Mouse (Mus musculus): ENCODE data around the gene Fem1a. TPM values are rescaled to one million over a fixed set of nuclear protein-coding genes. Genes with fewer than 3 reads are reported as not detected.
A peak's percentile ranks its signal among the peaks of the same experiment; 100 is the strongest.

Gene Fem1a
- polyA plus RNA-seq, 1 experiment from 2014 or later: 16.9 TPM

GRCm38 (mm10) chr17:56282802-56283201 lies 26.2 kb downstream of the Fem1a start:
- H3K36me3 ChIP-seq: no peaks in the 10 kb centered on the region
- peaks cover 3% of the 10 kb centered on the region for H3K4me1 ChIP-seq
- no peaks in the 10 kb centered on the region for H3K9me3 ChIP-seq (replicated peaks)
- no peak overlapping the region for H3K4me2 ChIP-seq
- H3K27ac ChIP-seq (replicated peaks): no peak overlapping the region
- no peaks in the 10 kb centered on the region for H3K27me3 ChIP-seq (replicated peaks)
- no peak overlapping the region for H3K4me3 ChIP-seq (replicated peaks)
- 79% methylated on average over 4 of the region's 4 CpGs for WGBS
- ATAC-seq (ENCODE audit: low FRiP score): no peak
- H3K9ac ChIP-seq (replicated peaks): no peak overlapping the region

GRCm38 (mm10) chr17:56283316-56283715 lies 26.7 kb downstream of the Fem1a start:
- no peak overlapping the region for H3K4me2 ChIP-seq
- peaks cover 6% of the 10 kb centered on the region for H3K4me1 ChIP-seq
- WGBS: 91% methylated on average over 8 of the region's 8 CpGs
- H3K9me3 ChIP-seq (replicated peaks): no peaks in the 10 kb centered on the region
- H3K27ac ChIP-seq (replicated peaks): no peak overlapping the region
- H3K36me3 ChIP-seq: no peaks in the 10 kb centered on the region
- no peaks in the 10 kb centered on the region for H3K27me3 ChIP-seq (replicated peaks)
- no peak overlapping the region for H3K9ac ChIP-seq (replicated peaks)
- no peak overlapping the region for H3K4me3 ChIP-seq (replicated peaks)
- ATAC-seq (ENCODE audit: low FRiP score): no peak

GRCm38 (mm10) chr17:56285995-56286394 lies 29.4 kb downstream of the Fem1a start:
- no peak overlapping the region for H3K9ac ChIP-seq (replicated peaks)
- H3K36me3 ChIP-seq: no peaks in the 10 kb centered on the region
- H3K9me3 ChIP-seq (replicated peaks): no peaks in the 10 kb centered on the region
- H3K4me3 ChIP-seq (replicated peaks): no peak overlapping the region
- H3K4me1 ChIP-seq: peaks cover 25% of the 10 kb centered on the region
- H3K4me2 ChIP-seq: no peak overlapping the region
- no peak for ATAC-seq (ENCODE audit: low FRiP score)
- H3K27ac ChIP-seq (replicated peaks): no peak overlapping the region
- WGBS: 96% methylated on average over 11 of the region's 11 CpGs
- no peaks in the 10 kb centered on the region for H3K27me3 ChIP-seq (replicated peaks)

GRCm38 (mm10) chr17:56287830-56288229 lies 31.2 kb downstream of the Fem1a start:
- H3K36me3 ChIP-seq: no peaks in the 10 kb centered on the region
- peak overlapping the region; percentile 6; the same call in 1 of the 2 replicates for H3K4me2 ChIP-seq
- 68% methylated on average over 3 of the region's 3 CpGs for WGBS
- H3K9me3 ChIP-seq (replicated peaks): no peaks in the 10 kb centered on the region
- no peak overlapping the region for H3K27ac ChIP-seq (replicated peaks)
- H3K9ac ChIP-seq (replicated peaks): no peak overlapping the region
- no peak overlapping the region for H3K4me3 ChIP-seq (replicated peaks)
- peaks cover 34% of the 10 kb centered on the region for H3K4me1 ChIP-seq
- H3K27me3 ChIP-seq (replicated peaks): no peaks in the 10 kb centered on the region
- ATAC-seq (ENCODE audit: low FRiP score): no peak

- no peak for ATAC-seq (ENCODE audit: low FRiP score)
- no peak overlapping the region for H3K4me3 ChIP-seq (replicated peaks)
- peak overlapping the region; percentile 58; the same call in 1 of the 2 replicates for H3K27ac ChIP-seq (replicated peaks)
- H3K4me1 ChIP-seq: peaks cover 34% of the 10 kb centered on the region
- H3K4me2 ChIP-seq: peak overlapping the region; percentile 52
- no peaks in the 10 kb centered on the region for H3K9me3 ChIP-seq (replicated peaks)
- no peaks in the 10 kb centered on the region for H3K27me3 ChIP-seq (replicated peaks)
- no peaks in the 10 kb centered on the region for H3K36me3 ChIP-seq
- H3K9ac ChIP-seq (replicated peaks): no peak overlapping the region
- 63% methylated on average over 3 of the region's 3 CpGs for WGBS
Observed at GRCm38 (mm10) chr17:56288866-56289265, 32.3 kb downstream of the Fem1a start.

GRCm38 (mm10) chr17:56289371-56290331 lies 33.0 kb downstream of the Fem1a start:
- peak overlapping the region; percentile 58 for H3K27ac ChIP-seq (replicated peaks)
- H3K36me3 ChIP-seq: no peaks in the 10 kb centered on the region
- WGBS: 9% methylated on average over 23 of the region's 23 CpGs
- H3K9me3 ChIP-seq (replicated peaks): no peaks in the 10 kb centered on the region
- peak overlapping the region; percentile 33; the same call in 1 of the 2 replicates for H3K9ac ChIP-seq (replicated peaks)
- ATAC-seq (ENCODE audit: low FRiP score): no peak; the same call in 1 of the 2 replicates
- peak overlapping the region; percentile 52 for H3K4me2 ChIP-seq
- H3K4me1 ChIP-seq: peaks cover 34% of the 10 kb centered on the region
- H3K4me3 ChIP-seq (replicated peaks): peak overlapping the region; percentile 36
- H3K27me3 ChIP-seq (replicated peaks): no peaks in the 10 kb centered on the region

- Histone ChIP-seq H3K27me3 (replicated peaks) (no peaks in the 10 kb centered on the region), H3K4me1 (peaks cover 34% of the 10 kb centered on the region), H3K9ac (replicated peaks) (peak overlapping the region; percentile 33; the same call in 1 of the 2 replicates), H3K36me3 (no peaks in the 10 kb centered on the region), H3K27ac (replicated peaks) (peak overlapping the region; percentile 62), H3K4me3 (replicated peaks) (peak overlapping the region; percentile 36), H3K9me3 (replicated peaks) (no peaks in the 10 kb centered on the region), H3K4me2 (peak overlapping the region; percentile 52)
- ATAC-seq (ENCODE audit: low FRiP score): peak; percentile 43
- WGBS: 5% methylated on average over 17 of the region's 17 CpGs
Observed at GRCm38 (mm10) chr17:56290388-56291170, 34.0 kb downstream of the Fem1a start.

GRCm38 (mm10) chr17:56291171-56291511 lies 34.5 kb downstream of the Fem1a start:
- WGBS: 0% methylated on average over 15 of the region's 16 CpGs
- peak overlapping the region; percentile 20 for H3K4me3 ChIP-seq (replicated peaks)
- peak overlapping the region; percentile 38; the same call in 1 of the 2 replicates for H3K9ac ChIP-seq (replicated peaks)

GRCm38 (mm10) chr17:56291826-56292475 lies 35.3 kb downstream of the Fem1a start:
- WGBS: 57% methylated on average over 7 of the region's 7 CpGs
- Histone ChIP-seq H3K4me3 (replicated peaks) (no peak overlapping the region), H3K4me1 (peaks cover 34% of the 10 kb centered on the region), H3K4me2 (no peak overlapping the region), H3K27me3 (replicated peaks) (no peaks in the 10 kb centered on the region), H3K27ac (replicated peaks) (no peak overlapping the region), H3K9me3 (replicated peaks) (no peaks in the 10 kb centered on the region), H3K9ac (replicated peaks) (no peak overlapping the region), H3K36me3 (no peaks in the 10 kb centered on the region)
- 0 out of 2 replicates have a peak, but pooled peaks have one; percentile 10 for ATAC-seq (ENCODE audit: low FRiP score)

More at GRCm38 (mm10) chr17:56291171-56291511, 34.5 kb downstream of the Fem1a start:
- H3K36me3 ChIP-seq: no peaks in the 10 kb centered on the region
- peak overlapping the region; percentile 52 for H3K4me2 ChIP-seq
- peak; percentile 76 for ATAC-seq (ENCODE audit: low FRiP score)
- no peaks in the 10 kb centered on the region for H3K9me3 ChIP-seq (replicated peaks)
- peaks cover 34% of the 10 kb centered on the region for H3K4me1 ChIP-seq
- H3K27ac ChIP-seq (replicated peaks): peak overlapping the region; percentile 62
- H3K27me3 ChIP-seq (replicated peaks): no peaks in the 10 kb centered on the region

GRCm38 (mm10) chr17:56292531-56293222 lies 36.1 kb downstream of the Fem1a start, which contains the start of gene Plin3:
Gene Plin3, minus strand, starts transcription at chr17:56292873.
- no peak for ATAC-seq (ENCODE audit: low FRiP score)
- no peak within 1 kb of the TSS for H3K9ac ChIP-seq (replicated peaks)
- 85% methylated on average over 4 of the region's 4 CpGs for WGBS
- H3K27me3 ChIP-seq (replicated peaks): no peaks in the 10 kb centered on the region
- no peak within 1 kb of the TSS for H3K4me3 ChIP-seq (replicated peaks)
- H3K9me3 ChIP-seq (replicated peaks): no peaks in the 10 kb centered on the region
- peaks cover 33% of the 10 kb centered on the region for H3K4me1 ChIP-seq
- no peak within 1 kb of the TSS for H3K27ac ChIP-seq (replicated peaks)
- no peaks in the 10 kb centered on the region for H3K36me3 ChIP-seq
- H3K4me2 ChIP-seq: no peak within 1 kb of the TSS

GRCm38 (mm10) chr17:56293291-56293690 lies 36.7 kb downstream of the Fem1a start:
- H3K9me3 ChIP-seq (replicated peaks): no peaks in the 10 kb centered on the region
- no peaks in the 10 kb centered on the region for H3K36me3 ChIP-seq
- WGBS: 71% methylated on average over 1 of the region's 1 CpGs
- no peak overlapping the region for H3K4me2 ChIP-seq
- H3K27ac ChIP-seq (replicated peaks): no peak overlapping the region
- ATAC-seq (ENCODE audit: low FRiP score): no peak
- H3K4me3 ChIP-seq (replicated peaks): no peak overlapping the region
- H3K27me3 ChIP-seq (replicated peaks): no peaks in the 10 kb centered on the region
- no peak overlapping the region for H3K9ac ChIP-seq (replicated peaks)
- H3K4me1 ChIP-seq: peaks cover 29% of the 10 kb centered on the region

Measured in neural tube, embryonic 15.5 days (tissue).